Mouse (Mus musculus): ENCODE data around the gene Stra8. TPM values are rescaled to one million over a fixed set of nuclear protein-coding genes. Genes with fewer than 3 reads are reported as not detected.
A peak's percentile ranks its signal among the peaks of the same experiment; 100 is the strongest.

The Stra8 gene
- polyA plus RNA-seq, 2 experiments from 2014 or later: 0.28 TPM; not detected in 1

GRCm38 (mm10) chr6:34943499-34943898, 23.5 kb downstream of the Stra8 start:
- ATAC-seq: no peak

GRCm38 (mm10) chr6:34946486-34947079, 26.6 kb downstream of the Stra8 start:
- ATAC-seq: no peak

- ATAC-seq: no peak
Measured at GRCm38 (mm10) chr6:34948461-34948860, 28.5 kb downstream of the Stra8 start.

- ATAC-seq: no peak
Measured at GRCm38 (mm10) chr6:34951518-34951917, 31.6 kb downstream of the Stra8 start.

- no peak for ATAC-seq
Measured at GRCm38 (mm10) chr6:34951956-34952667, 32.1 kb downstream of the Stra8 start.

GRCm38 (mm10) chr6:34954926-34955861, 35.2 kb downstream of the Stra8 start:
- peak; percentile 90 for ATAC-seq

GRCm38 (mm10) chr6:34955862-34956241, 35.9 kb downstream of the Stra8 start:
- ATAC-seq: no peak

- no peak for ATAC-seq
Measured at GRCm38 (mm10) chr6:34959131-34959530, 39.2 kb downstream of the Stra8 start.

GRCm38 (mm10) chr6:34964550-34964949, 44.6 kb downstream of the Stra8 start:
- no peak for ATAC-seq

GRCm38 (mm10) chr6:34965819-34966539, 46.0 kb downstream of the Stra8 start:
- ATAC-seq: peak; percentile 71

- ATAC-seq: no peak
Measured at GRCm38 (mm10) chr6:34971181-34971580, 51.2 kb downstream of the Stra8 start.

- no peak for ATAC-seq
Measured at GRCm38 (mm10) chr6:34979291-34979690, 59.3 kb downstream of the Stra8 start.

GRCm38 (mm10) chr6:34980661-34981060, 60.7 kb downstream of the Stra8 start:
- ATAC-seq: no peak

GRCm38 (mm10) chr6:34987085-34987645, 67.2 kb downstream of the Stra8 start:
- ATAC-seq: no peak

GRCm38 (mm10) chr6:34988081-34988761, 68.3 kb downstream of the Stra8 start, which contains the start of gene Slc23a4:
TSS of gene Slc23a4 (minus strand) at chr6:34988404.
- ATAC-seq: peak; percentile 14

Other genes with a start within 250 kb of the Stra8 start
- under 1 TPM; 0.49 to 0.85 TPM for gene Agbl3, start 139.7 kb upstream of the Stra8 start, polyA plus RNA-seq (2017; shearing (Covaris generic))
- gene Tmem140, start 57.0 kb upstream of the Stra8 start, polyA plus RNA-seq (2017; shearing (Covaris generic)): 10 to 100 TPM; 16.8 to 22.6 TPM
- gene Cyren, start 42.1 kb upstream of the Stra8 start, polyA plus RNA-seq (2017; shearing (Covaris generic)): 1 to 10 TPM; 4.9 to 6.0 TPM
- gene Wdr91, start 9.3 kb upstream of the Stra8 start, polyA plus RNA-seq (2017; shearing (Covaris generic)): 10 to 100 TPM; 17.8 to 22.1 TPM
- under 1 TPM; 0.43 to 0.63 TPM for gene Slc23a4, start 68.2 kb downstream of the Stra8 start, polyA plus RNA-seq (2017; shearing (Covaris generic))
- 10 to 100 TPM; 38.4 to 56.6 TPM for gene Cnot4, start 213.6 kb downstream of the Stra8 start, polyA plus RNA-seq (2017; shearing (Covaris generic))